Mouse (Mus musculus) limb, embryonic 15.5 days (tissue): ENCODE measurements around the gene Cxcl9. TPM values are rescaled to one million over a fixed set of nuclear protein-coding genes. Genes with fewer than 3 reads are reported as not detected.
A peak's percentile ranks its signal among the peaks of the same experiment; 100 is the strongest.

Experiments used
- ATAC-seq: fragments of 200-750 bp; cut with Nextera tagmentation; 2 replicates; pipeline ENCODE4 v1.8.0; 2017; ENCODE audit warnings: low read depth, moderate TSS enrichment; ENCODE audit not compliant: insufficient number of reproducible peaks, low FRiP score, low TSS enrichment
- H3K27ac ChIP-seq: fragments of 300-500 bp; sonication (generic); 2 replicates; pipeline ENCODE4 v1.5.1; 2015; ENCODE audit warnings: moderate library complexity, mild to moderate bottlenecking, inconsistent platforms
- H3K27me3 ChIP-seq: fragments of 300-500 bp; sonication (generic); 2 replicates; pipeline ENCODE4 v1.6.1; 2015; ENCODE audit warnings: inconsistent platforms
- H3K36me3 ChIP-seq: fragments of 300-500 bp; sonication (generic); 2 replicates; pipeline ENCODE4 v1.6.1; 2015; ENCODE audit warnings: inconsistent platforms
- H3K4me1 ChIP-seq: fragments of 300-500 bp; sonication (generic); 2 replicates; pipeline ENCODE4 v1.6.1; 2015; ENCODE audit warnings: inconsistent platforms
- H3K4me2 ChIP-seq: fragments of 300-500 bp; sonication (generic); 2 replicates; pipeline ENCODE4 v1.6.1; 2015; ENCODE audit warnings: mild to moderate bottlenecking, inconsistent platforms
- H3K4me3 ChIP-seq: fragments of 300-500 bp; sonication (generic); 2 replicates; pipeline ENCODE4 v1.5.1; 2015; ENCODE audit warnings: mild to moderate bottlenecking, inconsistent platforms
- H3K9ac ChIP-seq: fragments of 300-500 bp; sonication (generic); 2 replicates; pipeline ENCODE4 v1.6.1; 2015; ENCODE audit warnings: inconsistent platforms
- H3K9me3 ChIP-seq: fragments of 300-500 bp; sonication (generic); 2 replicates; pipeline ENCODE4 v1.6.1; 2016; ENCODE audit warnings: inconsistent platforms
- WGBS: fragments of 180-500 bp; shearing (Covaris S2); methylation state at CpG from one replicate; pipeline ENCODE4 v1.1.7; 2015; 5-methylcytosine and 5-hydroxymethylcytosine counted together
- polyA plus RNA-seq: library from polyadenylated mRNA; unstranded; fragments of >200 nt; fragmentation: Nextera tagmentation; extraction: Ambion mirVana; gene quantifications from 2 replicates; pipeline ENCODE4 v1.2.1, GENCODE M21; 2015

Gene Cxcl9
- polyA plus RNA-seq, 1 experiment from 2014 or later = 0.31 TPM

- H3K4me2 ChIP-seq = peak within 1 kb of the TSS; percentile 61
Observed at GRCm38 (mm10) chr5:92309681-92310511, 18.0 kb downstream of the Cxcl9 start, which contains the start of gene Sdad1. TSS of gene Sdad1 (minus strand) at chr5:92310479.

GRCm38 (mm10) chr5:92304291-92304690, 23.6 kb downstream of the Cxcl9 start:
- 84% methylated on average over 3 of the region's 3 CpGs for WGBS

More at GRCm38 (mm10) chr5:92309681-92310511, 18.0 kb downstream of the Cxcl9 start, which contains the start of gene Sdad1:
- H3K9me3 ChIP-seq = no peaks in the 10 kb centered on the region
- peaks cover 17% of the 10 kb centered on the region for H3K36me3 ChIP-seq
- H3K4me1 ChIP-seq = peaks cover 21% of the 10 kb centered on the region
- ATAC-seq = peak; percentile 87
- H3K27me3 ChIP-seq = no peaks in the 10 kb centered on the region
- H3K9ac ChIP-seq = peak within 1 kb of the TSS; percentile 71
- WGBS = 2% methylated on average over 41 of the region's 41 CpGs
- peak within 1 kb of the TSS; percentile 85 for H3K4me3 ChIP-seq
- peak within 1 kb of the TSS; percentile 79 for H3K27ac ChIP-seq

GRCm38 (mm10) chr5:92302149-92302840, 25.6 kb downstream of the Cxcl9 start:
- Histone ChIP-seq H3K27me3 (no peaks in the 10 kb centered on the region), H3K4me3 (no peak overlapping the region), H3K4me1 (0 out of 2 replicates have a peak, but pooled peaks cover 1% of the 10 kb centered on the region), H3K9me3 (no peaks in the 10 kb centered on the region), H3K9ac (no peak overlapping the region), H3K4me2 (no peak overlapping the region), H3K27ac (no peak overlapping the region), H3K36me3 (peaks cover 88% of the 10 kb centered on the region)
- 89% methylated on average over 13 of the region's 13 CpGs for WGBS
- no peak for ATAC-seq

More at GRCm38 (mm10) chr5:92304291-92304690, 23.6 kb downstream of the Cxcl9 start:
- H3K4me3 ChIP-seq = no peak overlapping the region
- H3K4me1 ChIP-seq = peaks cover 13% of the 10 kb centered on the region
- peaks cover 72% of the 10 kb centered on the region for H3K36me3 ChIP-seq
- H3K27ac ChIP-seq = no peak overlapping the region
- no peak overlapping the region for H3K4me2 ChIP-seq
- no peak overlapping the region for H3K9ac ChIP-seq
- H3K27me3 ChIP-seq = no peaks in the 10 kb centered on the region
- no peaks in the 10 kb centered on the region for H3K9me3 ChIP-seq
- no peak for ATAC-seq

- no peak for ATAC-seq
- WGBS = 86% methylated on average over 2 of the region's 2 CpGs
Observed at GRCm38 (mm10) chr5:92294525-92294924, 33.4 kb downstream of the Cxcl9 start.

GRCm38 (mm10) chr5:92291652-92292414, 36.0 kb downstream of the Cxcl9 start:
- Histone ChIP-seq H3K27ac (no peak overlapping the region), H3K4me3 (no peak overlapping the region), H3K9ac (no peak overlapping the region), H3K36me3 (peaks cover 93% of the 10 kb centered on the region), H3K4me1 (no peaks in the 10 kb centered on the region), H3K27me3 (no peaks in the 10 kb centered on the region), H3K9me3 (no peaks in the 10 kb centered on the region), H3K4me2 (no peak overlapping the region)
- 88% methylated on average over 6 of the region's 6 CpGs for WGBS
- no peak for ATAC-seq

More at GRCm38 (mm10) chr5:92294525-92294924, 33.4 kb downstream of the Cxcl9 start:
- no peaks in the 10 kb centered on the region for H3K27me3 ChIP-seq
- H3K4me1 ChIP-seq = no peaks in the 10 kb centered on the region
- H3K9ac ChIP-seq = no peak overlapping the region
- peaks cover 92% of the 10 kb centered on the region for H3K36me3 ChIP-seq
- no peaks in the 10 kb centered on the region for H3K9me3 ChIP-seq
- H3K4me3 ChIP-seq = no peak overlapping the region
- H3K27ac ChIP-seq = no peak overlapping the region
- no peak overlapping the region for H3K4me2 ChIP-seq

- Histone ChIP-seq H3K36me3 (peaks cover 79% of the 10 kb centered on the region), H3K4me3 (no peak overlapping the region), H3K9me3 (no peaks in the 10 kb centered on the region), H3K4me2 (no peak overlapping the region), H3K27me3 (no peaks in the 10 kb centered on the region), H3K9ac (no peak overlapping the region), H3K4me1 (0 out of 2 replicates have a peak, but pooled peaks cover 3% of the 10 kb centered on the region), H3K27ac (no peak overlapping the region)
- no peak for ATAC-seq
- 81% methylated on average over 6 of the region's 6 CpGs for WGBS
Observed at GRCm38 (mm10) chr5:92287840-92288239, 40.0 kb downstream of the Cxcl9 start.

- Histone ChIP-seq H3K36me3 (peaks cover 34% of the 10 kb centered on the region), H3K9me3 (no peaks in the 10 kb centered on the region), H3K9ac (no peak overlapping the region), H3K4me1 (peaks cover 24% of the 10 kb centered on the region), H3K4me3 (no peak overlapping the region), H3K27ac (no peak overlapping the region), H3K27me3 (no peaks in the 10 kb centered on the region), H3K4me2 (no peak overlapping the region)
- WGBS = 59% methylated on average over 3 of the region's 3 CpGs
- no peak for ATAC-seq
Observed at GRCm38 (mm10) chr5:92283107-92283506, 44.8 kb downstream of the Cxcl9 start.

- Histone ChIP-seq H3K36me3 (peaks cover 29% of the 10 kb centered on the region), H3K27ac (no peak overlapping the region), H3K9ac (no peak overlapping the region), H3K9me3 (no peaks in the 10 kb centered on the region), H3K4me2 (no peak overlapping the region), H3K4me3 (no peak overlapping the region), H3K27me3 (no peaks in the 10 kb centered on the region), H3K4me1 (peaks cover 26% of the 10 kb centered on the region)
- ATAC-seq = no peak
- 53% methylated on average over 4 of the region's 4 CpGs for WGBS
Observed at GRCm38 (mm10) chr5:92282571-92282970, 45.3 kb downstream of the Cxcl9 start.

GRCm38 (mm10) chr5:92278942-92279537, 48.8 kb downstream of the Cxcl9 start:
- H3K27ac ChIP-seq = 0 out of 2 replicates have a peak overlapping the region, but pooled peaks have one; percentile 24
- H3K9me3 ChIP-seq = no peaks in the 10 kb centered on the region
- WGBS = 73% methylated on average over 10 of the region's 10 CpGs
- H3K4me3 ChIP-seq = no peak overlapping the region
- no peak for ATAC-seq
- H3K4me1 ChIP-seq = peaks cover 29% of the 10 kb centered on the region
- H3K27me3 ChIP-seq = no peaks in the 10 kb centered on the region
- no peak overlapping the region for H3K4me2 ChIP-seq
- H3K9ac ChIP-seq = no peak overlapping the region
- no peaks in the 10 kb centered on the region; the same call in 1 of the 2 replicates for H3K36me3 ChIP-seq

GRCm38 (mm10) chr5:92277437-92278394, 50.2 kb downstream of the Cxcl9 start, which contains the start of gene Naaa:
TSS of gene Naaa (minus strand) at chr5:92278170.
- peak within 1 kb of the TSS; percentile 24; the same call in 1 of the 2 replicates for H3K27ac ChIP-seq
- 3% methylated on average over 54 of the region's 54 CpGs for WGBS
- H3K4me1 ChIP-seq = peaks cover 24% of the 10 kb centered on the region
- peak within 1 kb of the TSS; percentile 96 for H3K4me2 ChIP-seq
- H3K36me3 ChIP-seq = no peaks in the 10 kb centered on the region
- peak within 1 kb of the TSS; percentile 67 for H3K4me3 ChIP-seq
- H3K9me3 ChIP-seq = no peaks in the 10 kb centered on the region
- ATAC-seq = peak; percentile 88
- peak within 1 kb of the TSS; percentile 33 for H3K9ac ChIP-seq
- no peaks in the 10 kb centered on the region for H3K27me3 ChIP-seq
